Mouse (Mus musculus): ENCODE data around the gene Muc15. TPM values are rescaled to one million over a fixed set of nuclear protein-coding genes. Genes with fewer than 3 reads are reported as not detected.

Muc15 gene
- polyA plus RNA-seq (2014; fragmentation: Illumina TruSeq; extraction: RNeasy Lipid Tissue Mini Kit (QIAGEN cat#74804)), result 0.14 TPM

GRCm38 (mm10) chr2:110721290-110721753 is at the start of gene Muc15:
Gene Muc15, plus strand, starts transcription at chr2:110721340.

Other genes starting within 250 kb of the Muc15 start
- 0.37 TPM for gene Slc5a12, start 124.0 kb upstream of the Muc15 start, polyA plus RNA-seq (2014; fragmentation: Illumina TruSeq; extraction: RNeasy Lipid Tissue Mini Kit (QIAGEN cat#74804))
- gene Ano3, start 229.6 kb downstream of the Muc15 start, polyA plus RNA-seq (2014; fragmentation: Illumina TruSeq; extraction: RNeasy Lipid Tissue Mini Kit (QIAGEN cat#74804)), result 0.57 TPM